Mouse (Mus musculus) c-Kit-positive CD71-positive TER-119-negative erythroid progenitor cells, embryonic 14.5 days (primary cell): ENCODE results near the gene Anxa6.

Experiments used
- DNase-seq: peaks from one replicate; pipeline ENCODE4 v3.0.0-alpha.2; 2013; ENCODE audit warnings: low read depth

Gene Anxa6

DNA sequence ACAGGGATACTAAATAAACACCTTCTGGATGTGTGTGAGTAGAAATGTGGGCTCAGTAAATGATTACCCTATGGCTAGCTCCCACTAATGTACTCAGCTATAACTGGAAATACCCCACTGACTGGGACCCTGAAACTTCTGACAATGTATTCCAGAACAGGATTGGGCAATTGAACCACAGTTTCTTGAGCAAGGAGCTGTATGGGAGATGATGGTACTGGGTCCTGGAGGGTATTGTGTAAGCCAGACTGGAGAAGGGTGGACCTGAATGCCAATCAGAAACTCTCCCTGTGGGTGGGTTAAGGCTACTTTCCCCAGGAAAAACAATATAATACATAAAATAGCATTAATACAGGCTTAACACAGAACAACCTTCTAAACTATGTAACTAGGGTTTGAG lies 43.3 kb downstream of the Anxa6 start:
- no peak for DNase-seq

DNA sequence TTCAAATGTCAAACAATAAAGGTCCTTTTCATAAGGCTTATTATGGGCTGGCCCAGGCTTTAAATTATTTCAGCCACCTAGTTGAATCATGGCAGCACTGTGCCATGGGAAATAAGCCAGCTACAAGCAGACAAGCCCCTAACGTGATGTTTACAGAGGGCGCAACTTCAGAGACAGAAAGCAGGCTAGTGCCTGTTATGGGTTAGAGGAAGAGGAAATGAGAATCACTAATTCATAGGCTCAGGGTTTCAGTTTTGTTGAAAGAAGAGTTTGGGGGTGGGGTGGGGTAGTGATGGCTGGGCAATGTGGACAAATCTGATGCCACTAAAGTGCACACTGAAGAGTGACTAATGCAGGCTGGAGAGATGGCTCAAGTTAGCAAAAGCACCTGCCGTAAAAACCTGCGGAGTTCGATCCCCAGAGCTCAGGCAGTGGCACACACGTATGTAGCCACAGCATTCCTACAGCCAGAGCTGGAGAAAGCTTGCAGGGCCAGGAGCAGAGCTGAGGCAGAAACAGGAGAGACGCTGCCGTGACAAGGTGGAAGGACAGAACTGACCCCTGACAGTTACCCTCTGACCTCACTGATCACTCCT lies 44.4 kb downstream of the Anxa6 start:
- DNase-seq: no peak

DNA sequence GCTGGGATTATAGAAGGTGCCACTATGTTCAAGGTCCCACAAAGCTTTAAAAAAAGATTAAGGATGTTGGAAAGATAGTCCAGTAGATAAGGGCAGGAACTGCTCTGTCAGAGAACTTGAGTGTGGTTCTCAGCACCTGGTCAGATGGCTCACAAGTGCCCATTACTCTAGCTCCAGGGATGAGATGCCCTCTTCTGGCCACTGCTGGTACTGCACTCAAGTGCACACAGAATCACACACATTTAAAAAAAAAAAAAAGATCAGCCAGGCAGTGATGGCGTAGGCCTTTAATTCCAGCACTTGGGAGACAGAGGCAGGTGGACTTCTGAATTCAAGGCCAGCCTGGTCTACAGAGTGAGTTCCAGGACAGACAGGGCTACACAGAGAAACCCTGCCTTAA lies 45.3 kb downstream of the Anxa6 start:
- no peak for DNase-seq

DNA sequence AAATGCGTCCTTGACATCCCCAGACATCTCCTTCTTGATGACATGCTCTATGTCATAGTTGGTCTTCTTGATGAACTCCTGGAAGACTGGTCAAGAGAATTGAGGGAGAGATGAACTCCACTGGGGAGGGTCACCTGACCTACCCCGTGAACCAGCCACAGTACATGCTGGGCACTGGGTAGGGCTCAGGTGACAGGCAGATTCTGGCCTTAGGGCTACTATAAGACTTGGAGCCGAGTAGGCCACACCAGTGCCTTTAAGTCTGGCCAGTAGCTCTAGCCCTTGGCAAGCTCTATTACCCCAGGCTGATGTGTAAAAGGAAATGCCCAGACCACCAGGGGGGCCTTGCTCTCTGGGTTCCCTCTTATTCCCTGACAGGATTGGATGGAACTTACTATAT lies 48.2 kb downstream of the Anxa6 start:
- DNase-seq: no peak

DNA sequence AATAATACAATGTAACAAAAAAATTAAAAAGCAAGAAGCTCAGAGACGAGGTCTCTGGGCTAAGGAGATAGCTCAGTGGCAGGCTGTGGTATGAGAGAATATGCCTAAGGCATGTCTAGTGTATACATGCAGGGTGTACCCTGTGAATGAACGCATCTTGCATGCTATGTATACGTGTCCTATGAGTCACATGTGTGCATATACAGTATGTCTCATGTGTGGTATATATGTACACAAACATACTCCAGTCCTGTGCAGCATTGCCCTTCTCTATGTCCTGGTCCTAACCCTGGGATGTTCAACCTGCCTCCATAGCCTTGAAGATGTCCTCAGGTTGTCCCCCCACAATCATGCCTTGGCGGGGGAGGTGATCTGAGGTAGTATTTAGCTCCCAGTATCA lies 48.7 kb downstream of the Anxa6 start:
- DNase-seq: no peak

DNA sequence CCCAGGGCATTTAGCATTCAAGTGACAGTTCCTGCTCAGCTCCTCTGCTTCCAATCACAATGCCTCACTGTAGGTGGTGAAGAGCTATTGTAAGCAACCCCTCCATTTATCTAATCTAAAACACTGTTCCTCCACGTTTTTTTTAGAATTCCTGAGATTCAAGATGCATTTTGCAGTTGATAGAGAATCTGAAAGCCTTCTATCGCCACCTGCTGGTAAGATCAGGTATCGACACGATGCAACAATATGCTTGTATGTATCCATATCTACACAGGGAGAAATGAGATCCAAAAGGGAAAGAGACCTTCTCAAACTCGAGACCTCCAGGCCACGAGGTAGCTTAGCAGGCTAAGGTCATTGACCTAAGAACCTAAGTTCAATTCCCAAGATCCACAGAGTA lies 49.2 kb downstream of the Anxa6 start:
- peak; percentile 58 for DNase-seq

DNA sequence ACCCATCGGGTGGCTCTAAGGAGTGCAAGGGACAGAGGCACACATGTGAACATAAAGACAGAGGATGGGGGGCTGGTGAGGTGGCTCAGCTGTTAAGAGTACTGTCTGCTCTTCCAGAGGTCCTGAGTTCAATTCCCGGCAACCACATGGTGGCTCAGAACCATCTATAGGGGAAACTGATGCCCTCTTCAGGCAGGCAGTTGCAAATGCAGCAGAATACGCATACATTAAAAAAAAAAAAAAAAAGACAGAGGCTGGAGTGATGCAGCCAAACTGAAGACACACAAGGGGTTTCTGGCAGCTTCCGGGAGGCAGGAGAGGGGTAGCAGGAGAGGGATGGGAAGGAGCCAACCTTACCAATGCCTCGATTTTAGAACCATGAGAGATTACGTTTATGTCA lies 50.7 kb downstream of the Anxa6 start:
- no peak for DNase-seq

DNA sequence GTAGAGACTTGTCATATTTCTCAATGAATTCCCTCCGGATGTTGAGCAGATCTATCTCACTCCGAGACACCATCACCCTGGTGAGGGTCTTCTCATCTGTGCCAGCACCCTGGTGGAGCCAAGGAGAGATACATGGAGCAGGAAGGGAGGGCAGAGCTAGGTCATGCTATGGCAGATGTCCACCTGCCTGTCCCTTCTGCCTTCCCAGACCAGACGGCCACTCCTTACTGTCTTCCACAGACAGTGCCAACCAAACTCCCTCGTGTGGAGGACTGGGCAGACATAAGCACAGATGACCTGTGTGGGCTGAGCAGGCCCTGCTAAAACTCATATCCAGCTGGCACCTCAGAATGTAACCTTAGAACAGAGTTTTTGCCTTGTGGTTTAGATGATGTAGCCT lies 51.6 kb downstream of the Anxa6 start:
- DNase-seq: no peak

DNA sequence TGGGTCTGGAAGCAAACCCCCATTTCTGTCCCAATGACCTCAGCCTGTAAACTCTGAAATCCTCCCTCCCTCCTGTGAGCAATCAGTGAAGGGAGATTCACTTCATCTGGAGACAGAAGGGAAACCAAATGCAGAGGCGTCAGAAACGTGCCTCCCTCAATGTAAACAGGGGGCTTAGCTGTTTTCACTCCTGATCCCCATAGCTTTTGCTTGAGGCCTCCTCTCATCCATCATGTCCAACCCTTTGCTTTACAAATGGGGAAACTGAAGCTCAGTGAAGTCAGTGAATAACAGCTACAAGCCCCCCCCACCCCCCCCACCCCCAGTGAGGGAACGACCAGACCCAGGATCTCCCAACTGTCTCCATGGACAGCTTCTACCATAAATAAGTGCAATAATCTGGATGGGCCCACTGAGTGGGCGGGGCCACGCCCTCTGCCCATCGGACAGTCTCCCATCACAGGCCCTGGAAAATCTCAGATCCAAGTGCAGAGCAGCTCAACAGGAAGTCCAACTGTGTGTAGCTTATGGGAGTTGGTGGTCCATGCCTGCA lies 55.8 kb downstream of the Anxa6 start:
- DNase-seq: no peak

DNA sequence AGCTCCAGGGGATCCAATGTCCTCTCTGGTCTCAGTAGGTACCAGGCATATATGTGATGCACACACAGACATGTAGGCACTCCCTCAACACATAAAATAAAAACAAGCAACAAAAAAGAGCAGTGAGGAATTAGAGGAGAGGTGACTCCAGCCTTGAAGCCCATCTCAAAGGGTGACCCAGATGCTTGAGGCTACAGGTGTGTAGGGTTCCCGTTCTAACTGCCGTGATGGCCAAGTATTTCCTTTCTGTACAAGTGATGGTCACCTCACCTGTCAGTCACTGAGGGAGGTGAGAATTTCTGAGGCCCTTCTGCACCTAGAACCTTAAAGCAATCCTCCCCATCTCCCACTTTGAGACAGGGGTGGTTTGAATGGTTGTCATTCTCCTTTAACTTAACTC lies 56.9 kb downstream of the Anxa6 start:
- DNase-seq: no peak

DNA sequence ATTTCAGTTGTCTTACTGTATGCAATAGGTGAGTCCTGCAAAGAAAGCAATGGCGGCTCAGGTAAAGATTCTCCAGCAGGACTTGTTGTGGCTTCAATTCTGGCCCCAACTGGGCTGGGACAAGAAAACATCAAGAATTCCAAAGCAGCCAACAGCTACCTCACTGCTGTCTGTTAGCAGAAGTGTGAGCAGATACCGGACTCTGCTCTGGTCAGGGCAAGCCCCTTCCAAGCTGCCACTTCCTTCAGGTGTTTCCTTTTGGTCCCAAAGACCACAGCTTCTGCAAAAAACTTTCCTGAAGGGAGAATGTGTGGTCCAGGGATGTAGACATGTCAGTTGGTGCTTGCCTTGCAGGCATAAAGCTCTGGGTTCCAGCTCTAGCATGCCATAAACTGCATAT lies 57.5 kb downstream of the Anxa6 start:
- no peak for DNase-seq

DNA sequence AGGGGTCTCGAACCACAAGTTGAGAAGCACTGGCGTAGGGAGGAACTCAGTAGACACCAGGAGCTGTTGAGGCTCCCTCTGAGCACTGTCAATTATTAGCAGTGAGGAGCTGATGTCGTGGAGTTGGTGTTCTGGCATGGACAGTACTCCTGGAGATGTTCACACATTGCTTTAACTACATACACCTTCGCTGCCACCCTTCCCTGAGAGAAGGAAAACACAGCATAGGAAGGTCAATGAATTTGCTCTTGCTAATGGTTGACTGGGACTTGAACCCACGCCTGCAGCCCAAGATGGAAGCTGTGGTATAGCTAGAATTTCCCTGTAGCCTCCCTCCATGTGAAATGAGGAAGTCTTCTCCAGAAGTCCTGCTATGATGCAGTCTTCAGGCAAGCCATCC lies 57.9 kb downstream of the Anxa6 start:
- DNase-seq: no peak

DNA sequence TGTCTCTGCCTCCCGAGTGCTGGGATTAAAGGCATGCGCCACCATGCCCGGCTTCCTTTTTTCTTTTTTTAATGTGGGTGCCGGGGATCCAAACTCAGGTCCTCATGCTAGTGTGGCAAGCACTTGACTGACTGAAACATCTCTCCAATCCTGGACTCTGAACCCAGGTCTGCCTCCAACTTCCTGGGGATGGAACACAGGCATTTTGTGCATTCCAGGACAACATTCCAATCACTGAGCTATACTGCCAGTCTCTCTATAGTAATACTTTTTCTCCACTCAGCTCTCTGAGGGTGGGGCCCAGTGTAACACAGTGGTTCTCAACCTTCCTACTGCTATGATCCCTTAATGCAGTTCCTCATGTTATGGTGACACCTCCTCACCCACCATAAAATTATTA lies 58.6 kb downstream of the Anxa6 start:
- no peak for DNase-seq

DNA sequence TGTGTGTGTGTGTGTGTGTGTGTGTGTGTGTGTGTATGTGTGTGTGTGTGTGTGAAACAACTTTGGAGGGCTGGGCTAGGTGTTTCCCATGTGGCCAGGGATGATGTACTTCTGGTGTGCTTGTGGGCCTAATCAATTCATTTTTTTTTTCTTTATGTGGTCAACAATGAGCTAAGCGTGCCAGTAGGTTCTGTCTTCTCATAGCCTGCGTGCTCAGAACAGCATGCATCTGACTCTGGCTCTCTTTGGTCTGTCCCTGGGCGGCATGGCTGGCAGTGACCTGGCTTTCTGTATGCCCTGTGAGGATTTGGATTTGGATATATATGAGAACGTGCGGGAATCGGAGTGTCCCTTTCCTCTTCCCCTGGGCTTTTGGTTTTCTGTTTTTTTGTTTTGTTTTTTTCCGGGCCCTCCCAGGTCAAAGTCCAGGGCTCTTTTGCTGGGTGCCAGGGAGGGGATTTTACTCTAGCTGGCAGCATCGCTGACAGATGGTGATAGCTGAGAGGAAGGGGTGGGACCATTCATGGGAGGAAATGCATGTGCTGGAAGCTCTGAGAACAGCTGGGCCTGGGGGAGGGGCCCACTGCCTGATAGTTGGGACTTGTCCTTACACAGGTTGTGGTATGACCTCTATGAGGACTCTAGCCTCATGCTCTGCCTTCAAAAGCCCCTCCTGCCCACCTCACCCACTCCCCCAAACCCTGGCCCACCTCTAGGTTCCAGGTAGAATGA lies 59.6 kb downstream of the Anxa6 start:
- no peak for DNase-seq

DNA sequence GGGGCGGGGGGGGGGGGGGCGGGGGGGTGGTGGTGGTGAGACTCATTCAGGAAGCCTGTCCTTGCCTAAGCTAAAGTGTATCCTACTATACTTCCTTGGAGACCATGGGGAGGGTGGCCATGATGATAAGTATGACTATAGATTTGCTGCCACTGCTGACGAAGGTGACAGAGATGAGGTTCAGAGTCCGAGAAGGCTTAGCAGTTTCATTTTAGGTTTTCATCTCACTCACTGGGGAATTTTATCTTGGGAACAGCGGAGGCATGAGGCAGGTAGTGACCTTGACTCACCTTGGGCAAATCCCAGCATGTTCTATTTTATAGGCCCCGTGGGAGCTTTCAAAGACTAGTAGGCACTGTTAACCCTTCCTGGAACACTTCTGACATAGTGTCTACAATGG lies 60.5 kb downstream of the Anxa6 start:
- no peak for DNase-seq

DNA sequence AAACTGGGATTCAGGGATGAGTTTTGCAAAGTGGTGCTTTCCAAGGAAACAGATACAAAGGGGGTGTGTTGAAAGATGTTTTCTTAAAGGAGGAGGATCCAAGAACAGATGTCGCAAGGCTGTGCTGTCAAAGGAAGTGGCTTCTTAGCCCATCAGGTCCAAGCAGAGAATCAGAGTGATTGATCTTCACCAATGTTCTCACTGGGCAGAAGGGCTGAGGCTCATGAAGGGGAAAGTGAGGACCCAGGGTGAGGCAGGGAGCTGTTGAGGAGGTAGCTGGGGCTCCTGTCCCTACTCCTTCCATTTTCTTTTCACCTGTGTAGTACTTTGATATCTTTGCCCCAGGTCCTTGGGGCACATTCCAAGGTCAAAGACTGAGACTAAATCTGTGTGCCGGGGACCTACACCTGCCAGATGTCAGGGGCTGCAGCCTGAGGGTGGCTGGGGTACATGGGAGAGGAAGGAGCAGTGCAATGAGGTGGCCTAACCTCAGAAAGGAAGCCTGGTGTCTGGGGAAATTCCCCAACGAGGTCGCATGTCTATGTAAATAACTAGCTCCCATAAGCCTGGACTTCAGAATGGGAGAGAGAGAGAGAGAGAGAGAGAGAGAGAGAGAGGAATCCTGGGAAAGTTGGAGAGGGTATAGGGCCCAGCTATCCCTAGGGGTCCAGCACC lies 61.1 kb downstream of the Anxa6 start:
- DNase-seq: no peak

DNA sequence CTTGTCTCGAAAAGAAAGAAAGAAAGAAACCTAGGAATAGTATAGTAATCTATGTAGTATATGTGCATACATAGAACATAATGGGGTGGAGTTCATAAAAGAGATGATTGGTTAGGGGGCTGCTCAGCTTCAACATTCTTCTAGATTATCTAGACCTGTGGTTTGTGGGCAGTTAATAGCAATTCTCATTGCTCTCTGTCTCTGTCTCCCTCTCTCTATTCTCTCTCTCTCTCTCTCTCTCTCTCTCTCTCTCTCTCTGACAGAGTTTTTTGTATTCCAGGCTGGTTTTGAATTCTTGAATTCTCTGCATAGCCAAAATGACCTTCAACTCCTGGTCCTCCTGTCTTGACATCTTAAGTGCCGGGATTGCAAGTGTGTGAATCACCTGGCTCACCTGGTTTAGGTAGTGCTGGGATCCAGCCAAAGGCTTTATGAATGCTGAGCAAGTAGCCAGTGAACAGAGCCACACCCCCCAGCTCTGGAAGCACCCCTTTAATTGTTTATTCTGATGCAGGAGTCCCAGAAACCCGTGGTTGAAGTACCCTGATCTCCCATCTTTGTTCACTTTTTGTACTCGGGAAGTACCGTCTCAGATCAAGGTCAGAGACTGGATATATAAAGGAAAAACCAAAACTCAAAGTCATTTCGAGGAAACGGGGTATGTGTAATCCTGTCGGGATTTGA lies 61.7 kb downstream of the Anxa6 start:
- DNase-seq: no peak

DNA sequence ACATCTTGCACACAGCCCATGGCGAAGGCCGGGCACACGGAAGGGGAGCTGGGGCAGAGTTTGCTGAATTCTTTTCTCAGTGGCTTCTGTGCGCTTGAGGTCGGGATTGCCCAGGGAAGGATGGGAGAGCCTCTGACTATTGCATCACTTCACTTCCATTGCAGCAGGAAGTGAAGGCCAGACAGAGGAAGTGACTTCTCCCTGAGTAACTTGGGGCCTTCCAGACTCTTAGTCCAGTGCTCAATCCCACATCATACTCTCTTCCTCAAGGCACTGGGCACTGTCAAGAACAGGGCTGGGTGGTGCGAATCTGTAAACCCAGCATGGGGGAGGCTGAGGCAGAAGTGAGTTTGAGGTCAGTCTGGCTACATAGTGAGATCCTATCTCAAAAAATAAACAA lies 68.0 kb downstream of the Anxa6 start:
- DNase-seq: no peak

DNA sequence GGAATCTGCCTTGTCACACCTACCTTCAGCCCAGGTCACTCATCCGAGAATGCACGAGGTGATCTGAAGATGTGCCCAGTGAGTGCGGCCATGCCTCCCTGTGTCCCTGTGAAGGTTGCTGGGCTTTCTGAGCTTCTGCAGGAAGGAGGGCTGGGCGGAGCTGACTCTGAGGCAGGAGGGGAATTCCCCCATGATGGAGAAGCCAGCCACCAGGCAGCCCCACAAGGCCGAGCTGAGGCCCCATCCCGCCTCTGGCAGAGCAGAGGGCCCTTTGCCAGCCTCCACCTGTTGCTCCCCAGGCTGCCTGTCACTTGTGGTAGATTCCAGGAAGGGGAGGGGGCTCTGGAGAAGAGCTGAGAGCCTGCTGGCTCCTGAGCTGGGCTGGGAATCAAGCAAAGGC lies 70.4 kb downstream of the Anxa6 start, which contains the start of gene Tnip1:
TSS of gene Tnip1 (minus strand) at position 108 of the 400 bp plus-strand sequence.
- DNase-seq: no peak

DNA sequence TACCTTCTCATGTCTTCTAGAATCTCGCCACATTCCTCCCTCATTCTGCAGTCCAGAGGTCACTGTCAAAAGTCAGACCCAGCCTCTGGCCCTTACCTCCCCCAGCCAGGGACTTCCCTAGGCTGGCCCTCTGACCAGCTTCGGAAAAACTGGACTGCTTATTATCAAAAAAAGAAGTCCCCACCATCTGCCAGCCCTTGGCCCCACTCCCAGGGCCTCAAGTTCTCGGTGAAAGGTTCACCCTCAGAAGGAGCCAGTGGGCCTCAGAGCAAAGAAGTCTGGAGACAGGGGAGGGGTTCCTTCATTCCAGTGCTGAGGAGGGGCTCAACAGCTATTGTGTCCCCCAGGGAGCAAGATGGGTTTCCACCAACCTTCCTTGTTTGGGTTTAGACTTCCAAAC lies 71.3 kb downstream of the Anxa6 start:
- DNase-seq: no peak

DNA sequence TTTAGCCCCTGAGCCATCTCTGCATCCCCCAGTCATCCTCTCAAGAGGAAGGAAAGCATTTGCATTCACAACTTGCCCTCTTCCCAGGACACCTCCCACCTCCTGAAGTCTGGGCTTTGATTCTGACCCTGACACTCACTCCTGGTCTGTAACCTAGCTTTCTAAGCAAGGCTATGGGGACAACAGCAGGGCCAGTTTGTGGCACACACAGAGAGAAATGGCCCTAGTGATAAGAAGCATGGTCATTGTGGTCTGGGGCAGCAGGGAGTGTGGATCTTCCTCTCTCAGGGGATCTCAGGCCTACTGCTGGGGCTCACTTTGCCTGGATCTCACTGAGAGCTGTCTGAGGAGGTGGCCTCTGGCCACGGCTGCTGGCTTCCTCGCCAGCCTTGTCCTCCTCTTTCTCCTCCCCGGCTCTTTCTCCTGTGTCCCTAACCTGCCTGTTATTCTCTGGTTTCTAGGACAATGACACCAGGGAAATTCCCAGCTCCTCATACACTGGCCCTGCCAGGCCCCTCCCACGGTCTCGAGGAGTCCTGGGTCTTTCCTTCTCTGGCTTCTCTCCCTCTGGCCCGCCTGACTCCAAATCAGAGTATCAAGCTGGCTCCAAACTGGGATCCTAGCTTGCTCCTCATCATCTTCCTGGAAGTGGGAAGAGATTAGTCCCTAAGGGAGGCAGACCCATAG lies 71.9 kb downstream of the Anxa6 start:
- DNase-seq: no peak

DNA sequence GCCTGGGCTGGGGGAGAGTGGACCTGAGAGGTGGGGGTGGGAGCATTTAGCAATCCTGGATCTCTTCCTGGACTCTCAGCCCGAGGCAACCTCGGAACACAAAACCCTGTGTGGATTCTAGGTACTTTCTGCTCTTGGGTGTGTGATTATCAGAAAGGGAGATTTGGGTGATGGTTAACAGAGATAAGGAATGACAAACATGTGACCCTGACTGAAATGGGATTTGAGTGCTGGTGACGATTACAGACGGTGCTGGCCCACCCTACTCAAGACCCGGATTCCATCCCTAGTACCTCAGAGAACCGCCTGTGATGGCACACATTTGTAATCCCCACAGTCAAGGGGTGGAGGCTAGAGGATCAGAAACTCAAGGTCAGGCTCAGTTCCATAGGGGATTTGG lies 73.0 kb downstream of the Anxa6 start:
- DNase-seq: no peak
